Mouse (Mus musculus) megakaryocyte, embryonic 14.5 days (primary cell): ENCODE results near the gene Slc9a1. TPM values are rescaled to one million over a fixed set of nuclear protein-coding genes. Genes with fewer than 3 reads are reported as not detected.

ENCODE experiments used
- H3K27me3 ChIP-seq: replicated peaks from 2 replicates; pipeline ENCODE3; 2012; ENCODE audit warnings: inconsistent platforms
- H3K36me3 ChIP-seq: replicated peaks from 2 replicates; pipeline ENCODE3; 2012; ENCODE audit warnings: low read length, inconsistent platforms, mixed read lengths
- H3K4me1 ChIP-seq: 2 replicates; pipeline ENCODE4 v1.6.1; 2012; ENCODE audit warnings: inconsistent platforms
- H3K4me3 ChIP-seq: replicated peaks from 2 replicates; pipeline ENCODE3; 2012; ENCODE audit warnings: moderate library complexity, mild to moderate bottlenecking, inconsistent platforms
- H3K9me3 ChIP-seq: 2 replicates; pipeline ENCODE4 v1.6.1; 2012; ENCODE audit warnings: inconsistent platforms
- FLI1 ChIP-seq: IDR thresholded peaks from 2 replicates; pipeline ENCODE4 v1.6.1; 2012; ENCODE audit warnings: low read length, inconsistent platforms, mixed read lengths
- GATA1 ChIP-seq: IDR thresholded peaks from 3 replicates; pipeline ENCODE4 v1.6.1; 2012; ENCODE audit warnings: mixed read lengths, low read length, inconsistent platforms, borderline replicate concordance
- polyA plus RNA-seq: library from polyadenylated mRNA; stranded (reverse); fragments of >175 nt; gene quantifications from 2 replicates; pipeline ENCODE4 v1.2.3, GENCODE M21; 2012; ENCODE audit warnings: low replicate concordance; ENCODE audit not compliant: insufficient read depth

Gene Slc9a1
- polyA plus RNA-seq, 1 experiment = 56.9 TPM

GRCm38 (mm10) chr4:133463184-133463583, 93.7 kb downstream of the Slc9a1 start:
- peaks cover 14% of the 10 kb centered on the region for H3K27me3 ChIP-seq
- H3K9me3 ChIP-seq = no peaks in the 10 kb centered on the region
- no peak for TF ChIP-seq GATA1
- no peak for TF ChIP-seq FLI1
- H3K4me3 ChIP-seq = peak overlapping the region; percentile 78
- peaks cover 46% of the 10 kb centered on the region for H3K4me1 ChIP-seq
- H3K36me3 ChIP-seq = no peaks in the 10 kb centered on the region

GRCm38 (mm10) chr4:133468080-133468479, 98.6 kb downstream of the Slc9a1 start:
- Histone ChIP-seq H3K9me3 (peaks cover 4% of the 10 kb centered on the region; the same call in 1 of the 2 replicates), H3K27me3 (peaks cover 33% of the 10 kb centered on the region), H3K36me3 (no peaks in the 10 kb centered on the region), H3K4me3 (peak overlapping the region; percentile 91), H3K4me1 (peaks cover 33% of the 10 kb centered on the region)
- TF ChIP-seq FLI1 (no peak), GATA1 (no peak)

- no peak overlapping the region for H3K4me3 ChIP-seq
- no peaks in the 10 kb centered on the region for H3K36me3 ChIP-seq
- H3K9me3 ChIP-seq = peaks cover 4% of the 10 kb centered on the region; the same call in 1 of the 2 replicates
- peaks cover 23% of the 10 kb centered on the region for H3K4me1 ChIP-seq
- H3K27me3 ChIP-seq = peaks cover 39% of the 10 kb centered on the region
- no peak for TF ChIP-seq GATA1
- TF ChIP-seq FLI1 = no peak
Observed at GRCm38 (mm10) chr4:133469122-133469521, 99.6 kb downstream of the Slc9a1 start.

- TF ChIP-seq FLI1 = no peak
- TF ChIP-seq GATA1 = no peak
- H3K27me3 ChIP-seq = peaks cover 47% of the 10 kb centered on the region
- no peaks in the 10 kb centered on the region for H3K36me3 ChIP-seq
- no peak overlapping the region for H3K4me3 ChIP-seq
- peaks cover 21% of the 10 kb centered on the region for H3K4me1 ChIP-seq
- H3K9me3 ChIP-seq = peaks cover 4% of the 10 kb centered on the region; the same call in 1 of the 2 replicates
Observed at GRCm38 (mm10) chr4:133471135-133471821, 101.8 kb downstream of the Slc9a1 start.

Other genes starting within 250 kb of the Slc9a1 start
- gene Wasf2, start 239.2 kb upstream of the Slc9a1 start, polyA plus RNA-seq = 43.7 and 76.2 TPM in 2 replicates
- gene Cd164l2, start 157.6 kb upstream of the Slc9a1 start, polyA plus RNA-seq = 1.7 and 2.5 TPM in 2 replicates
- not detected in 2 replicates for gene Gpr3, start 157.2 kb upstream of the Slc9a1 start, polyA plus RNA-seq
- 4.1 and 11.6 TPM in 2 replicates for gene Map3k6, start 128.9 kb upstream of the Slc9a1 start, polyA plus RNA-seq
- 6.0 TPM in 1 of 2 replicates, not detected in the other for gene Sytl1, start 106.6 kb upstream of the Slc9a1 start, polyA plus RNA-seq
- gene Tmem222, start 91.9 kb upstream of the Slc9a1 start, polyA plus RNA-seq = 5.8 and 12.2 TPM in 2 replicates
- 85.7 and 118 TPM in 2 replicates for gene Wdtc1, start 16.2 kb upstream of the Slc9a1 start, polyA plus RNA-seq
- gene Tent5b, start 110.4 kb downstream of the Slc9a1 start, polyA plus RNA-seq = 0.97 TPM in 1 of 2 replicates, not detected in the other
- 0.22 and 2.8 TPM in 2 replicates for gene Trnp1, start 128.8 kb downstream of the Slc9a1 start, polyA plus RNA-seq
- 0.83 and 4.7 TPM in 2 replicates for gene Kdf1, start 149.3 kb downstream of the Slc9a1 start, polyA plus RNA-seq
- 27.7 and 283 TPM in 2 replicates for gene Nudc, start 176.3 kb downstream of the Slc9a1 start, polyA plus RNA-seq
- gene Nr0b2, start 183.7 kb downstream of the Slc9a1 start, polyA plus RNA-seq = not detected in 2 replicates
- 5.4 and 30.6 TPM in 2 replicates for gene Gpatch3, start 205.0 kb downstream of the Slc9a1 start, polyA plus RNA-seq
- 45.3 and 49.8 TPM in 2 replicates for gene Gpn2, start 214.7 kb downstream of the Slc9a1 start, polyA plus RNA-seq
- 9.2 and 15.3 TPM in 2 replicates for gene Sfn, start 232.5 kb downstream of the Slc9a1 start, polyA plus RNA-seq